Mouse (Mus musculus) ES-Bruce4 (cell line): ENCODE data around the gene Lhx4. TPM values are rescaled to one million over a fixed set of nuclear protein-coding genes. Genes with fewer than 3 reads are reported as not detected.
A peak's percentile ranks its signal among the peaks of the same experiment; 100 is the strongest.

Source experiments
- H3K27ac ChIP-seq: 2 replicates; pipeline ENCODE4 v1.5.1; 2012; ENCODE audit warnings: low read length, inconsistent platforms; ENCODE audit not compliant: insufficient read depth
- H3K27me3 ChIP-seq: 2 replicates; pipeline ENCODE4 v1.6.1; 2012; ENCODE audit warnings: mild to moderate bottlenecking, low read length, inconsistent platforms; ENCODE audit not compliant: control insufficient read depth, poor library complexity, insufficient read depth, severe bottlenecking
- H3K36me3 ChIP-seq: 2 replicates; pipeline ENCODE4 v1.6.1; 2012; ENCODE audit warnings: inconsistent platforms, mild to moderate bottlenecking, low read length, moderate library complexity; ENCODE audit not compliant: control insufficient read depth, poor library complexity, insufficient read depth, severe bottlenecking
- H3K4me1 ChIP-seq: one replicate; pipeline ENCODE4 v1.8.1; 2011; ENCODE audit warnings: low read length; ENCODE audit not compliant: control insufficient read depth, insufficient read depth
- H3K4me3 ChIP-seq: 2 replicates; pipeline ENCODE4 v1.5.1; 2011; ENCODE audit warnings: low read depth, mild to moderate bottlenecking, low read length
- H3K9ac ChIP-seq: 2 replicates; pipeline ENCODE4 v1.6.1; 2012; ENCODE audit warnings: low read depth, mild to moderate bottlenecking, inconsistent platforms; ENCODE audit not compliant: poor library complexity, severe bottlenecking
- H3K9me3 ChIP-seq: replicated peaks from 2 replicates; pipeline ENCODE4 v1.6.1; 2012; ENCODE audit warnings: mild to moderate bottlenecking, low read length, inconsistent platforms; ENCODE audit not compliant: control insufficient read depth, poor library complexity, insufficient read depth, severe bottlenecking
- CTCF ChIP-seq: IDR thresholded peaks from one replicate; pipeline ENCODE4 v1.8.1; 2011; ENCODE audit warnings: low read depth, low read length
- EP300 ChIP-seq: IDR thresholded peaks from 2 replicates; pipeline ENCODE4 v1.6.1; 2011; ENCODE audit warnings: low read depth, low read length; ENCODE audit not compliant: insufficient read depth
- POLR2A ChIP-seq: IDR thresholded peaks from one replicate; pipeline ENCODE4 v1.8.1; 2011; ENCODE audit warnings: low read length; ENCODE audit not compliant: insufficient read depth
- polyA plus RNA-seq: library from polyadenylated mRNA; stranded (reverse); fragments of >200 nt; gene quantifications from 2 replicates; pipeline ENCODE4 v1.2.4, GENCODE M21; 2011; ENCODE audit warnings: low read depth; ENCODE audit not compliant: missing spikeins, insufficient read depth, insufficient read length

Lhx4 gene
- polyA plus RNA-seq, 1 experiment: not detected

- no peaks in the 10 kb centered on the region for H3K36me3 ChIP-seq
- TF ChIP-seq CTCF (no peak), EP300 (no peak), POLR2A (no peak)
- H3K4me3 ChIP-seq: no peak overlapping the region
- H3K9ac ChIP-seq: no peak overlapping the region
- no peaks in the 10 kb centered on the region for H3K9me3 ChIP-seq
- peaks cover 15% of the 10 kb centered on the region for H3K27me3 ChIP-seq
- H3K4me1 ChIP-seq: no peaks in the 10 kb centered on the region
- no peak overlapping the region for H3K27ac ChIP-seq
These were observed 3.6 kb downstream of the Lhx4 start for GRCm38 (mm10) chr1:155747911-155748310.

- Histone ChIP-seq H3K27ac (no peak overlapping the region), H3K9ac (no peak overlapping the region), H3K27me3 (peaks cover 23% of the 10 kb centered on the region), H3K9me3 (no peaks in the 10 kb centered on the region), H3K36me3 (no peaks in the 10 kb centered on the region), H3K4me3 (no peak overlapping the region), H3K4me1 (no peaks in the 10 kb centered on the region)
- TF ChIP-seq POLR2A: no peak
- no peak for TF ChIP-seq CTCF
- no peak for TF ChIP-seq EP300
These were observed 4.5 kb downstream of the Lhx4 start for GRCm38 (mm10) chr1:155747011-155747410.

- Histone ChIP-seq H3K27me3 (peaks cover 47% of the 10 kb centered on the region), H3K4me1 (no peaks in the 10 kb centered on the region), H3K36me3 (no peaks in the 10 kb centered on the region), H3K4me3 (peak overlapping the region; percentile 61), H3K27ac (no peak overlapping the region), H3K9ac (peak overlapping the region; percentile 32; the same call in 1 of the 2 replicates), H3K9me3 (no peaks in the 10 kb centered on the region)
- no peak for TF ChIP-seq CTCF
- TF ChIP-seq POLR2A: no peak
- TF ChIP-seq EP300: no peak
These were observed 8.8 kb downstream of the Lhx4 start for GRCm38 (mm10) chr1:155742411-155743363.

DNA sequence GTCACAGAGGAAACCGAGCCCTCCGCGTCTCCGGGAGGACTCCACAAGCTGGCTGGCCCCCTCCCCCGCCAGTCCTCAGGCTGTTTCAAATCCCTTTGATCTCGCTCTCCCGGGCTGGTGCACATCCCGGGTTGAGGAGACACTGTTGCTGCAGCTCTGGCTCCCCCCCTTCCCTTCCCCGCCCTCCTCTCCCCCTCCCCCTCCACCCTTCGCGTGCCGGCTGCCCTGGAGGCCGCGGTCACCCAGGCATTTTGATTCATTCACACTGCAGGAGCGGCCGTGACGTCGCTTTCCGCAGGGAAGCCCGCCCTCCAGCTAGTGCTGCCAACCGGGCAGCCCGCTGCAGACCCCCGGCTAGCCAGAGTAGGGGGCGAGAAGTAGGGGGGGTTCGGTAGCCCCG, 9.5 kb downstream of the Lhx4 start:
- Histone ChIP-seq H3K27me3 (peaks cover 48% of the 10 kb centered on the region), H3K27ac (no peak overlapping the region)

DNA sequence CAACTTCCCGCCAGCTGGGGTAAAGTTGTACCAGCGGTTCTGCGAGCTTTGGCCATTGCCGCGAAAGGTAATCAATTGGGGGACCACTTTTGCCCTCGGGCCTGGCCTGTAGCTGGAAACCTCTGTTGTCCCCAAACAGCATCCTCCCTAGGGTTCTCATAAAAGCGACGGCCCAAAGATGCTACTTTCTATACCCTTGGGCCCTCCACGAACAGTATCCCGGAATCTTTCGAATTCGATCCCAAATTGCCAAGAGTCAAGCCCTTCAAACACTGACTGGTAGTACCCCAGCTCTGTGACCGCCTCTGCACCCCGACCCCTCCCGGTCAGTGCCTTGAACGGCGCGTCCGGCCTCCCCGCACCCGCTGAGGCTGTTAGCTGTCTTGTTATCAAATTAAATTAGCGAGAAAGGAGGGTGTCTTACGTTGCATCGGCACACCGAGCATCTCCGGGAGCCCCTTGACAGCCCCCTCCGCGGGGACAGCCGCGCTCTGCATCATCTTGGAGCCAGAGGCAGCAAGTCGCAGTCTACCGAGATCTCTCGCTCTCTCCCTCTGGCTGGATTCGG, 10.0 kb downstream of the Lhx4 start:
- H3K4me1 ChIP-seq: no peaks in the 10 kb centered on the region

More for the DNA sequence above, 9.5 kb downstream of the Lhx4 start:
- H3K9ac ChIP-seq: peak overlapping the region; percentile 32; the same call in 1 of the 2 replicates
- no peak for TF ChIP-seq POLR2A
- TF ChIP-seq EP300: no peak
- no peak for TF ChIP-seq CTCF
- H3K4me3 ChIP-seq: peak overlapping the region; percentile 61
- H3K36me3 ChIP-seq: no peaks in the 10 kb centered on the region
- no peaks in the 10 kb centered on the region for H3K9me3 ChIP-seq
- H3K4me1 ChIP-seq: no peaks in the 10 kb centered on the region

More for the DNA sequence above, 10.0 kb downstream of the Lhx4 start:
- Histone ChIP-seq H3K4me3 (peak overlapping the region; percentile 61), H3K27me3 (peaks cover 47% of the 10 kb centered on the region), H3K9ac (no peak overlapping the region), H3K9me3 (no peaks in the 10 kb centered on the region), H3K27ac (no peak overlapping the region), H3K36me3 (no peaks in the 10 kb centered on the region)
- TF ChIP-seq CTCF (no peak), POLR2A (no peak)
